Mouse (Mus musculus): ENCODE measurements around the gene Gfap.

Gene Gfap

DNA sequence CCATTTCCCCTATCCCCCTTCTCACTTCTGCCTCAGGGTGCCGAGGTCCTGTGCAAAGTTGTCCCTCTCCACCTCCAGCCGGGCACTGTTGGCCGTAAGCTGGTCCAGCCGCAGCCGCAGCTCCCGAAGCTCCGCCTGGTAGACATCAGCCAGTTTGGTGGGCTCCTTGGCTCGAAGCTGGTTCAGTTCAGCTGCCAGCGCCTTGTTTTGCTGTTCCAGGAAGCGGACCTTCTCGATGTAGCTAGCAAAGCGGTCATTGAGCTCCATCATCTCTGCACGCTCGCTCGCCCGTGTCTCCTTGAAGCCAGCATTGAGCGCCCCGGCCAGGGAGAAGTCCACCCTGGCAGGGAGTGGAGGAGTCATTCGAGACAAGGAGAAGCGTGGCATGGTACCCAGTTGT lies 4.1 kb downstream of the Gfap start:
- DNase-seq (ENCODE audit: extremely low spot score, low spot score) = no peak

DNA sequence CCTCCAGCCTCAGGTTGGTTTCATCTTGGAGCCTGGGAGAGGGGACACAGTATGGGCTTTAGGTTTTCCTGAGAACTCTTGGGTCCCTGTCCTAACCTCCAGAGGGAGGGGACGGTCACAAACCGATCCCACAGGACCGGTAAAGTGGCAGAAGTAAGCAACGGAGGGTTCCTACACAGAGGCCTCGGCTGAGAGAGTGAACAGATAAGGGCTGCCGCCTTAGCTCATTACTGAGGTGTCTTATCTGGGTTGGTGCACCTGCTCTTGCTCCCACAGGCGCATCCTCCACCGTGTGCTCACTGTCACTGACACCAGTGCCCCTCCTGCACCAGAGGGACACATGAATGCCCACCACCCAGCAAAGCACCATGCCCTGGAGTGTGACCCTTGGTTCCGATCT lies 4.9 kb downstream of the Gfap start:
- DNase-seq (ENCODE audit: extremely low spot score, low spot score) = no peak

DNA sequence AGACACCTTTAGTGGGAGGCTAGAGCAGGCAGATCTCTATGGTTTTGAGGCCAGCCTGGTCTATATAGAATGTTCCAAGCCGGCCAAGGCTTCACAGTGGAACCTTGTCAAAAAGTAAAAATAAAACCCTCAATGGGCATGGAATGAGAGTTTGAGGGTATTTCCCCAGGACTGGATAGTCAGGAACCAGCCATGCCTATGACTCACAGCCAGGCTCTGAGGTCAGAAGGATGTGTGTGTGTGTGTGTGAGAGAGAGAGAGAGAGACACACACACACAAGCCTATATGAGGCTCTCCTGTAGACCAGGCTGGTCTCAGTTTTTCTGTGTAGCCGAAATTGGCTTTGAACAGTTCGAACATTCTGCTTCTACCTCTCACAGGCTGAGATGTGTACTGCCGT lies 6.0 kb downstream of the Gfap start:
- no peak for DNase-seq (ENCODE audit: extremely low spot score, low spot score)

DNA sequence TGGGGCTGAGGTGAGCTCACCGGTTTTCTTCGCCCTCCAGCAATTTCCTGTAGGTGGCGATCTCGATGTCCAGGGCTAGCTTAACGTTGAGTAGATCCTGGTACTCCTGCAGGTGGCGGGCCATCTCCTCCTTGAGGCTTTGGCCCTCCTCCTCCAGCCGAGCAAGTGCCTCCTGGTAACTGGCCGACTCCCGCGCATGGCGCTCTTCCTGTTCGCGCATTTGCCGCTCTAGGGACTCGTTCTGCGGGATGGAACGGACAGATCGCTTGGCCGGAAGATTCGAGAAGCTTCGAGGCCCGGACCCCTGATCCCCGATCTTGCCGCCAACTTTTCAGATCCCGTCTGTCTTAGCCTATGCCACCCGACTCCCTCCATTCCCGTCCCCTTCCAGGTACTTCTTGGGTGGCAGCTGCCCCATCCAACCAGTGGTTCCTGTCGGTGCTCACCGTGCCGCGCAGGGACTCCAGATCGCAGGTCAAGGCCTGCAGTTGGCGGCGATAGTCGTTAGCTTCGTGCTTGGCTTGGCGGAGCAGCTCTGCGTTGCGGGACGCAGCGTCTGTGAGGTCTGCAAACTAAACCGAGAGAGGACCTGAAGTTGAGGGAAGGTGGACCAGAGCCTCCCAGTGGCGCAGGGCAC lies 7.6 kb downstream of the Gfap start:
- DNase-seq (ENCODE audit: extremely low spot score, low spot score) = peak; percentile 67

DNA sequence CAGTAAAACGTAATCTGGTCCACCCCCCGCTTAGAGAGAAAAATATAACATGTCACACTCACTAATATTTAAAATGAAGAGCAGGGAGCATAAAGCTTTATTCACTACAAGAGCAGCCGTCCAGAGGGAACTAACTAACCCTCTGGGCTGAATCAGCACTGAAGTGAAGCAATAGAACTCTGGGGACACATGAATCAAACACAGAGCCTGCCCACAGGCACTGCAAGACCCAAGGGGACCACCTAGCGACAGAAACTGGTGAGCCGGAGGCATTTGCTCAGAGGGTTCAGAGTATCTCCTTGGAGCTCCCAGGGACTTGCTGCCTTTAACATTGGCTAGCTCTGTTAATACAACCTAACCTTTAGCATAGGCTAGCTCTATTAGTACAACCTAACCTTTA lies 10.6 kb downstream of the Gfap start:
- DNase-seq (ENCODE audit: extremely low spot score, low spot score) = no peak

DNA sequence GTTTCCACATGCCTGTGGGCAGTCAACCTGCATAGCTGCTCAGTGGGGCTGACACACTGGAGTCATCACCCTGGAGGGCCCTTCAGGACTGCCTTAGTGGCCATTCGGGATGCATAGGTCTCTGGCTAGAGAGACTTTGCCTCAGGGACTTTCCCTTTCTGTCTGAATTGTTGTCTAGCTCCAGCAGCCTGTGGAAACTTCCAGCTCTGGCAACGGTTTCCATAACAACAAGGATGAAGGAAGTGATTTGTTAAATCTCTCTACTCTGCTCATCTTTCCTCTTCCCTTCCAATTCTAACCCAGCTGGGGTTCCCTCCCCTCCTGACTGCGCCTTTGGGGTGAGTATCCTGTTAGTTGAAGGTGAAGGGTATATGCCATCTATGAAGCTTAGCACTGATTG lies 12.6 kb downstream of the Gfap start:
- DNase-seq (ENCODE audit: extremely low spot score, low spot score) = no peak

DNA sequence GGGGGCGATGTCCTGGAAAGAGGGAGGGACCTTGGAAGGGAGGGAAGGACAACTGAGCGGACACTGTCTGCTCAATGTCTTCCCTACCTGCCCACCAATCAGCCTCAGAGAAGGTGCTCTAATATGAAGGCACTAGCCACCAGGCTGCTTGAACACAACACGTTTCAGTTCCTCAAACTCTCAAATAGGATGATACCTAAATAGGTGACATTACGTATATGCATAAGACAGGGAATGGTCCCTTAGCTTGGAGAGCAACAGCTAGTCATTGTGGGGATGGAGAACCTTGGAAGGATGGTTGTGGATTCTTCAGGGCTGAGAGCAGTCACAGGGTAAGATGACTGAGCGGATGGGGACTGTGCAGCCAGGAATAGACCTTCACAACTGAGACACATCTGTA lies 13.3 kb downstream of the Gfap start:
- DNase-seq (ENCODE audit: extremely low spot score, low spot score) = no peak

DNA sequence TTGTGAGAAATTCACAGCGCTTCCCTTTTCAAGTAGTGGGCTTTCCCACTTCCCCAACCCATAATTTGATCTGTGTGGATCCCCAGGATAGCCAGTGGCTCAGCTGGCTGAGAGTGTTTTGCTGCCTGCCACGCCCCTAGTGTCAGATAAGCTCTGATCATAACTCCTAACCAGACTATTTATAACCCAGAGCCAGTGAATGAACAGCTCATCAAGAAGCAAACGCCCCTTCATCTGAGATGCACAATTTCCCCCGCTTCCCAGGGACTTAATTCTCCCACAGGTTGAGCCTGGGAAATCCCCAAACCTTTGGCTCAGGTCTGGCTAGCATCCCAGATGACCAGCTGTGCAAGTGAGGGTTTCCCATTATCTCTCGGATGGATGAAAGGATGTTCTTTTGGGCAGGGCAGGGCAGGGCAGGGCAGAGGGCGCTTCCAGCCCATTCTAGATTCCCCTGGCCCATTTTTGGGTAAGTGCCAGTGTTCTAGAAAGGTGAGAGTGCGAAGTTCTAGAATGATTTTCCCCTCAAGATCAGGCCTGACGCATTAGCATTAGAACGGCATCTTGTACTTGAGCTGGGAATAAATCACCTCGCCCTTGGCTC lies 16.0 kb downstream of the Gfap start, which contains the start of gene Fam187a:
Fam187a (plus strand) TSS at position 554 of the 604 bp plus-strand sequence.
- DNase-seq (ENCODE audit: extremely low spot score, low spot score) = no peak

DNA sequence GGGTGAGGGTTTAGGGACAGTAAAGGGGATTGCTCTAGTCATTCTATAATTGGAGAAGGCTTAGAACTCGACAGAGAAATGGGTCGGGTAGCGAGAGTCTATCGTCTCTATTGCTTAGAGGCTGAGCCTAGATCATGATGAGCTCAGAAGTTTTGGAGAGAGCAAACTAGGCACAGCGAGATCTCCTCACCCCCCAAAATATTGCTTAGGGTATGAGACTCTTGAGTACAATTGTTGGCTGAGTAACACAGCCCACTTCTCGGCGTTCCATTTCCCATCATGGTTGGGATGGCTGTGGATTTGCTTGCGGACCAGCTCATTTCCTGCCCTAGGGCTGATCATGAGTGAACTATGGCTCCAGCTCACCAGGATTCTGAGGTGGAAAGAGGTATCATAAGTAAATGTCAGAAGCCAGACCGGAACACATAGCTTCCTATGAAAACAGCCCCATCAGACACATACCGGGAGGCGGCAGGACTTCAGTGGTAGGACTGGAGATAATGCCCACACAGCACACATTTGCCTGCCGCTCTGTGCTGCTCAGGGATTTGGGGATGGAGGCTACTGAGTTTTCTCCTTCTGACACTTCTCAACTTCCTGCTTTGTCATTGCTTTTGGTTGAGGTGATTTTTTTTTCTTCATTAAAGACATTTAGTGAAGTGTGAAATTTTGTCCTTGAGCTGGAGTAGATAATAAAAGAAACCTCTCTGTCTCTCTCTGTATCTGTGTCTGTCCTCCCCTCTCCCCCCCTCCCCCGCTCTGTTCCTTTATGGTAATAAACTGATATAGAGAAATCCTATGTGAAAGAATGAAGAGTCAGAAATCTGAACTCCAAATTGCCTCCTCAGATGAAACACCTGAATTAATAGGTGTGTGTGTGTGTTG lies 19.2 kb downstream of the Gfap start:
- DNase-seq (ENCODE audit: extremely low spot score, low spot score) = no peak

DNA sequence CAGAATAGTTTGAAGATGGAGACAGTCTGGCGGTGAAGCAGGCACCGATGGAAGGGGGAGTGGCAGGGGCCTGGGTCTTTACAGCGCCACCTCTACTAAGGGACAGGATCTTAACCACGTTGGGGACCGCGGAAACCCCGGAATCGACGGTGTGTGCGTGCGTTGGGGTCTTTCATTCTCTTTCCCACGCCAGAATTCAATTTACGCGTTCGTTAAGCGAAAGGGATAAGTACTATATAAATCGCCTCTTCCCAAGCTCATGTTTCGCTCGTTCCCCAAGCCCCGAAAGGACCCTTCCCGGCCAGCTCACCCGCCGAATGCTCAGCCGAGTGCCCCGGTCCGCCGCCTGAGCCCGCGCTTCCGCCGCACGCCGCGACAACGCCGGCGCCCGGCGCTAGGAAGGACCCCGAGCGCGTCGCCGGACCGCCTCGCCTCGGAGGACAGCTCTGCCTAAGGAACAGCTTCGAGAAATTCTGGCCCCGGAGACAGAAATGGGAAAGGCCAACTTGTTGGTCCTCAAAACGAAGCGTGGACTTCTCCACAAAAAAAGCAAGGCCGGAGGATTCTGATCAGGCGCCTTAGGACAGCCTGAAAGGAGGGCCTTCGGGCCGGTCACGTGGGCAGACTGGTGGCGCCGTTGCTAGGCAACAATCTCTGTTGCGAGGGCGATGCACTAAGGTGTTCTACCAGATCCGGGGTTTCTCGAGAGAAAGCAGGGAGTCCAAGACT lies 20.0 kb downstream of the Gfap start, which contains the start of the genes Eftud2 and Ccdc103:
Eftud2 (minus strand) TSS at position 401 of the 729 bp plus-strand sequence.
Ccdc103 (plus strand) TSS at position 620 of the 729 bp plus-strand sequence.
- DNase-seq (ENCODE audit: extremely low spot score, low spot score) = peak; percentile 97

DNA sequence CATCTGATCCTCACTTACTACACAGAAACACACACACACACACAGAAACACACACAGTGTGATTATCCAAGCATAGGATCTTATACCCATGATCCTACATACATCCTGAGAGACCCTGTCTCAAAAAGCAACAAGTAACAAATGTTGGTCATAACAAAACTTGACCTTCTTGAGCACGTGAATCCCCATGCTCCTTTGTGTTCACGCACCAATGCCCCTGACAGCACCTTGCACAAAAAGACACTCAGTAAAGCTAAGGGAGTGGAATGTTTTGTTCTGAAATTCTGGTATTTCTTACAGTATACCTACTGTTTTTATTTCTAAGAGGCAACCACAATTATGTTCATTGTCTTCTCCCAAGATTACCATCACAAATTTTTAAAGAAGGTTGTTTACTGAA lies 21.2 kb downstream of the Gfap start:
- DNase-seq (ENCODE audit: extremely low spot score, low spot score) = no peak

DNA sequence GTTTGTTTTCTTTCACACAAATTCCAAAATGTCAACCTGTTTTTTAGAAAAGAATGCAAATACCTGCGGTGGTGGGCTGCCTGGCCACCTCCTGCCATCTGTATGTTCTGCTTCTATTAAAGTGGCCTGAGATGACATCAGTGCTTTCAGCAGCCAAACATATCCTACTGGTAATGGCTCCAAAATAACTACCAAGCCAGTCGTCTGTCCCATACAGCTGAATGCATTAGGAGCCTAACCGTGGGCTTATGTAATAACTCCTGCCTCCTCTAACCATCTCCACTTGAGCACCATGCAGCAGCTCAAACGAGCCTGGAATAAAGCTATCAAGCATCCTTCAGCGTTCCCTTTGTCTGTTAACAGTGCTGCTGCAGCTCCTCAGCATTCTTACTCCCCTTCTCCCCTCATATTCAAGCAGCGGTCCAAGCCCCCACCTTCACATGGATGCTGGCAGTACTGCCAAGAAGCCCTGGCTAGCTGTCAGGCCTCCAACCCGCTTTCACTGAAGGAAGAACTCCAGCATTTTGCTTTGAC lies 25.8 kb downstream of the Gfap start:
- DNase-seq (ENCODE audit: extremely low spot score, low spot score) = no peak

DNA sequence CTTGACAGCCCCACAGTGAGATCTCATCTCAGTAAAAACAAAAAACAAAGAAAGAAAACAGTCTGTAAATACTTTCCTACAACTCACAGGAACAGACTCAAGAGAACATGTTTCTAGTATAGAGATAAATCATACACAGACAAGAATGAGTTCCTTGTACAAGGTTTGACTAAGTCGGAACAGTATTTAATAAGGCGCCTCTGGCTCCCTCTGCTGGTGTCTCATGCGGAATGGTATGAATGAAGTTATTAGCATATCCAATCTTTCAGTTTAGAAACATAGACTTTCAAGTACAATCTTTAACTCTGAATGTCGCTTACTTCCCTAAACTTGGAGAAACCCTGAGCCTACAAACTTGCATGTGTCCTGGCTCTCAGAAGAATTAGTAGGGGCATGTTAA lies 36.4 kb downstream of the Gfap start:
- DNase-seq (ENCODE audit: extremely low spot score, low spot score) = peak; percentile 71

DNA sequence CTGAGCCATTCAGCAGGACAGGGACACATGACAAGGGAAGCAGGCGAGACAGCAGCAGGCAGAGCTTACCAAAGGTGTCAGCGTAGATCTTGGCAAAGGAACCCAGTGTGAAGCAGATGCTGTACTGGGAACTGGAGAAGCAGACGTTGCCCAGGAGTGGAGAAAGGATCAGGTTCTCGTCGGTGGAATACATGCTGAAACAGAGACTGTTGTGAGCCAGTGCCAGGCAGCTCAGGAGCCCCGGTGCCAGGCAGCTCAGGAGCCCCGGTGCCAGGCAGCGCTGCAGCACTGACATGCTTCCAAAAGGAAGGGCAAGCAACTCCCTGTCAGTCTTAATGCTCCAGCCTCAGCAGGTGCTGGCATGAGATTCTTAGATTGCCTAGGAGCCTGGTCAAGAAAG lies 40.8 kb downstream of the Gfap start:
- no peak for DNase-seq (ENCODE audit: extremely low spot score, low spot score)

DNA sequence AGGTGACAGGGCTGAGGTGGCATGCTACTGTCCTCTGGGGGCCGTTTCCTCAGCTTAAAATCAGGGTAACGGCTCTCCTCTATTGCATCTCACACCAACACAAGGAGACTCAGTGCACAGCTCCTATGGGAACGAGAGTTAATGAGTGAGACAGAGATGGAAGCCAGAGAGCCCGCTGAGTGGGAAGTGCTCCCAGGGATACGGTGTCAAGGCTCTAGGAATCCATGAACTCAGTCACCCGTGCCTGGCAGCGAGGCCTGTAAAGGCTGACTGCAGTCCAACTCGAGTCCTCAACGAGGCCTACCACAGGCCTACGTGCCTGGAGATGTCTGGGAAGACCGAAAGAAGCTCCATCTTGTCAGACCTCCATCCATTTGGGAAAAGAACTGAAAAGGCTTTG lies 41.8 kb downstream of the Gfap start:
- DNase-seq (ENCODE audit: extremely low spot score, low spot score) = no peak

DNA sequence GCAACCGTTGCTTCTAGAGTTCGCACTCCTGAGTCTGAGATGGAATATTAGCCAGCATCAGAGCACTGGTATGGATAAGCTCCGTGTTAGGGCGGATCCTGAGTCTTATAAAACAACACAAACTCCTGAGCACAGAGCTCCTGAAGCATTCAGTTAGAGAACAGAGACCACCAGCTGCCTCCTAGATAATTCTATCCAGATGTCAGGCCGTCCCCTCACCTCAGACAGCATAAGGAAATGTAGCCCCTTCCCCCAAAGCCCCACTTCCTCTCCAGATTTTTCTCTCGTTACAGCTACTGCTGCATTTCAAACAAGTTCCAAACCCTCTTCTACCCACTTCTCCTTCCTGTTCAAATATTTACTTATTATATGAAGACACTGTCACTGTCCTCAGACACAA lies 44.8 kb downstream of the Gfap start:
- DNase-seq (ENCODE audit: extremely low spot score, low spot score) = no peak

DNA sequence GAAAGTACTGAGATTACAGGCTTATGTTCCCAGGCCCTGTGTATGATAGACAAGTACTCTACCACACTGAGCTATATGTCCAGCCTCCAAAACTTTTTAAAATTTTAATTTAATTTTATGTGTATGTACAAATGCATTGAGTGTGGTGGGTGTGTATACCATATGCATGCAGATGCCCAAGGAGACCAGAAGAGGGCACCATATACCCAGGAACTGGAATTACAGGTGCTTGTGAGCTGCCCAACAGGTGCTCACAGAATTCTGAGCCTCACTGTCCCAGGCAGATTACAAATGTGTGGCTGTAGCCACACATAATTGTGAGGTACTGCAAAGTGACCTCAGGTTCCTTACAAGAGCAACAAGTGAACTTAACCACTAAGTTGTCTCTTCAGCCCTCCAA lies 47.0 kb downstream of the Gfap start:
- DNase-seq (ENCODE audit: extremely low spot score, low spot score) = no peak

DNA sequence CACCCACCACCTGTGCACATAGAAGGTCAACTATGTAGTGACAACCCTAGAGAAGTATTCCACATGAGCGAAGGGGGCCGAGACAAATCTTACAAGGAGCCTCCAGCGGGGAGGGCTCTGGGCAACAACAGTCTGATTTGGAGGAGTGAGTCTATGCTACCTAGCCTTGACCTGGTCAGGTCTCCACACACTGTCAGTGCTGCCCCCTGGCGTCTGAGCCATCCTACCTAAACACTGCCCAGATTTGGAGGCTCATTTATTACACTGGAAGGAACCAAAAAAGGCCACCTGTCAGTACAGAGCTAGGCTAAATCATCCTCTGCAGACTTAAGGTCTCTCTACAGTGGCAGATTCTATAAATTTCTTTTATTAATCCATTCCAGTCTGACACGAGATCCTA lies 48.8 kb downstream of the Gfap start:
- DNase-seq (ENCODE audit: extremely low spot score, low spot score) = peak; percentile 58

DNA sequence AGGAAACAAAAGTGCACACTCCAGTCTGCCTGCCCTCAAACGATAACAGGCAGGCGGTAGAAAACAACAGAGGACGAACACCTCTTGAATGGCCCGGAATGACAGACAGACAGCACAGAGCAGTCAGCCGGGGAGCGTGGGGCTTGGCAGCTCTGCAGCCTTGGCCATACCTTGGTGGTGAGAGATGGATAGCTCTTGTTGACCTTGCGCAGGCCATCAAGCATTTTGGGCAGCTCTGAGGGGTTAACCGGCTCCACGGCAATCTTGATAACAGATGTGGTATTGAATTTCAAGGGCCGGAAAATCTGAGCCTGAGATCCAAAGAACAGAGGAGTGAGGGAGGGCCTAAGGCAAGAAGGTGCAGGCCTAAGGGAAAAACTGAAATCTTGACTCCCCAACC lies 54.8 kb downstream of the Gfap start:
- no peak for DNase-seq (ENCODE audit: extremely low spot score, low spot score)

DNA sequence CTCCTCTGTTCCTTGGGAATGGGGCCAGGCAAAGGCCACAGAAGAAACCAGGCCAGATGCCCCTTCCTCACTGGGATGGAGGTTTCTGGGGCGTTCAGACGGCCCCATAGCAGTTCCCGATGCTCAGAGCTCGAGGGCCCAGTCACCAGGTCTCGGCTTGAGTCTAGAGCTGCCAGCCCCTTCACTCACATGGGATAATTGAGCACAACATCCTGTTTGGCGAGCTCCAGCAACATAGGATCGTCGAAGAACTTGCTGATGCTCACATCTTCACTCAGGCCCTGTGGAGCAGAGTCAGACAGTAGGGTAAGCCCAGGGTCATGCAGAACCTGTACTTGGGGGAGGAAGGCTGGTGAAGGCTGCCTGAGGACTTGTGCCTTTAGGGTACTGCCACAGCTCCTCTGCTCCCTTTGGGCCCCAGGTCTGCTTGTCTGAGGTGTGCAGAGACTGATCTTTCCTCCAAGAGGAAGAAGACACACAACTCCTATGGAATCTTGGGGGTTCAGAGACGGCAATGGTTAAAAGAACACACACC lies 62.0 kb downstream of the Gfap start:
- DNase-seq (ENCODE audit: extremely low spot score, low spot score) = no peak

DNA sequence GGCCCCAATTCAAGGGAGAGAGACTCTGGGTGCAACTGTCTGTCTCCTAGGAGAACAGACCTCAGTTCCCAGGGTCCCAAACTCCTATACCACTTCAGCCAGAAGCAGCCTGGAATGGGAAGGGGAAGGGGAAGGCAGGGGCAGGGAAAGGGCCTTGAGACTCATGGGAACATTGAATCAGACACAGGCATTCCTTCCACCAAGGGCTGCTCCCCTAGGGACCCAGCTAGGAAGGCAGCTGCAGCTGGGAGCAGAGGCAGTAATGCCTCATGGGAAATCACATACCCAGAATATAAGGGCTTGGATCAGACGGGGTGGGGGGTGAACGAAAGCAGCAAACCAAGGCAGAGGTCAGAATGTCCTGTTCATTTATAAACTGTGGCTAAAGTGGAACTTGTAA lies 62.6 kb downstream of the Gfap start:
- no peak for DNase-seq (ENCODE audit: extremely low spot score, low spot score)
